30 mouse cellular contexts compared by ENCODE assay signal in genomic region chr2:79076115-79076514, GRCm38 (mm10).
DNase-seq lines count a peak whose midpoint lies in the region; ATAC-seq and TF ChIP-seq lines count a peak whose summit lies in the region.
"Had no signal": no experiment of that assay in that cellular context is flagged by ENCODE, and none has a peak within 500 bp of the region (broad histone marks: within the 10 kb centered on the region; RNA-seq: fewer than 3 reads in every experiment).

No protein-coding gene starts in this region.

- no peaks in the 10 kb centered on the region for H3K36me3 ChIP-seq in embryonic facial prominence, embryonic 14.5 days (ENCODE audit: control insufficient read depth, insufficient read depth, low read length)
- no peaks in the 10 kb centered on the region for H3K36me3 ChIP-seq in embryonic facial prominence, embryonic 10.5 days (replicated peaks)
- no peaks in the 10 kb centered on the region for H3K36me3 ChIP-seq in heart, embryonic 12.5 days
- no peaks in the 10 kb centered on the region for H3K36me3 ChIP-seq in heart, postnatal 0 days (replicated peaks; ENCODE audit: control insufficient read depth, insufficient read depth, low read length)
- H3K36me3 ChIP-seq in heart, adult 2 months (ENCODE audit: control insufficient read depth, insufficient read depth, low read length) = no peaks in the 10 kb centered on the region
- no peaks in the 10 kb centered on the region for H3K36me3 ChIP-seq in midbrain, embryonic 14.5 days (ENCODE audit: control insufficient read depth, insufficient read depth, low read length)
- H3K36me3 ChIP-seq: intestine, embryonic 15.5 days; midbrain, embryonic 15.5 days; neural tube, embryonic 12.5 days had no signal

- intact Hi-C loops in heart, postnatal 36 days (cut with DNase I) = no loop called here
- intact Hi-C loops in heart, adult 2 months (cut with DNase I) = no loop called here

- TF ChIP-seq CTCF in heart, postnatal 0 days (IDR thresholded peaks at IDR 0.05; ENCODE audit: low read depth) = no peak
- TF ChIP-seq CTCF in heart, adult 2 months (IDR thresholded peaks at IDR 0.05) = no peak

- no peak for TF ChIP-seq EP300 in heart, postnatal 0 days (IDR thresholded peaks at IDR 0.05; ENCODE audit: low read depth)
- no peak for TF ChIP-seq EP300 in heart, adult 2 months (IDR thresholded peaks at IDR 0.05; ENCODE audit: insufficient read depth, low read depth, low read length)

- H3K4me2 ChIP-seq in embryonic facial prominence, embryonic 14.5 days (ENCODE audit: low read depth, low read length) = no peak overlapping the region
- peak overlapping the region; percentile 23; the same call in 1 of the 2 replicates for H3K4me2 ChIP-seq in heart, embryonic 12.5 days
- H3K4me2 ChIP-seq in heart, postnatal 0 days (ENCODE audit: low read depth, low read length) = 0 out of 2 replicates have a peak overlapping the region, but pooled peaks have one; percentile 15
- H3K4me2 ChIP-seq in midbrain, embryonic 14.5 days (ENCODE audit: low read length) = no peak overlapping the region
- H3K4me2 ChIP-seq: intestine, embryonic 15.5 days; midbrain, embryonic 15.5 days; neural tube, embryonic 12.5 days had no signal

- no peak overlapping the region for H3K27ac ChIP-seq in embryonic facial prominence, embryonic 14.5 days (replicated peaks; ENCODE audit: low read depth, low read length)
- H3K27ac ChIP-seq in embryonic facial prominence, embryonic 10.5 days (replicated peaks) = no peak overlapping the region
- 0 out of 2 replicates have a peak overlapping the region, but pooled peaks have one; percentile 23 for H3K27ac ChIP-seq in heart, embryonic 12.5 days (ENCODE audit: poor library complexity, severe bottlenecking)
- no peak overlapping the region for H3K27ac ChIP-seq in heart, postnatal 0 days (ENCODE audit: low read depth)
- H3K27ac ChIP-seq in heart, adult 2 months = no peak overlapping the region
- H3K27ac ChIP-seq in midbrain, embryonic 14.5 days (replicated peaks; ENCODE audit: low read depth, low read length) = no peak overlapping the region
- H3K27ac ChIP-seq: hindbrain, postnatal 0 days; intestine, embryonic 15.5 days; layer of hippocampus, adult 2 months; liver, embryonic 14.5 days; macrophage; midbrain, embryonic 15.5 days; neural tube, embryonic 12.5 days; stomach, postnatal 0 days had no signal

- H3K27me3 ChIP-seq in embryonic facial prominence, embryonic 14.5 days (replicated peaks; ENCODE audit: control insufficient read depth, insufficient read depth, low read length) = no peaks in the 10 kb centered on the region
- H3K27me3 ChIP-seq in embryonic facial prominence, embryonic 10.5 days (replicated peaks; ENCODE audit: low read depth, poor library complexity, severe bottlenecking) = no peaks in the 10 kb centered on the region
- no peaks in the 10 kb centered on the region for H3K27me3 ChIP-seq in heart, embryonic 12.5 days (replicated peaks)
- no peaks in the 10 kb centered on the region for H3K27me3 ChIP-seq in heart, postnatal 0 days (ENCODE audit: control insufficient read depth, insufficient read depth, low read length)
- H3K27me3 ChIP-seq in heart, adult 2 months (ENCODE audit: control insufficient read depth, insufficient read depth, low read length) = no peaks in the 10 kb centered on the region
- no peaks in the 10 kb centered on the region for H3K27me3 ChIP-seq in midbrain, embryonic 14.5 days (ENCODE audit: control insufficient read depth, insufficient read depth, low read length)
- H3K27me3 ChIP-seq: intestine, embryonic 15.5 days; midbrain, embryonic 15.5 days; neural tube, embryonic 12.5 days; Patski had no signal

- ATAC-seq in embryonic facial prominence, embryonic 14.5 days (ENCODE audit: low read depth) = 0 out of 2 replicates have a peak, but pooled peaks have one; percentile 30
- ATAC-seq in heart, embryonic 12.5 days (ENCODE audit: insufficient number of reproducible peaks, low FRiP score) = no peak
- no peak for ATAC-seq in heart, postnatal 0 days (ENCODE audit: insufficient read depth, low read depth)
- ATAC-seq in midbrain, embryonic 14.5 days (ENCODE audit: low FRiP score, low TSS enrichment) = no peak
- ATAC-seq: forebrain, embryonic 14.5 days; hindbrain, postnatal 0 days; intestine, embryonic 15.5 days; midbrain, embryonic 15.5 days; Patski had no signal

- no peaks in the 10 kb centered on the region for H3K79me2 ChIP-seq in heart, adult 2 months (replicated peaks; ENCODE audit: control insufficient read depth, insufficient read depth, low read length)

- H3K4me3 ChIP-seq in embryonic facial prominence, embryonic 14.5 days (ENCODE audit: low read depth, low read length) = no peak overlapping the region
- no peak overlapping the region for H3K4me3 ChIP-seq in embryonic facial prominence, embryonic 10.5 days
- no peak overlapping the region for H3K4me3 ChIP-seq in heart, embryonic 12.5 days
- no peak overlapping the region for H3K4me3 ChIP-seq in heart, postnatal 0 days (ENCODE audit: low read depth, low read length)
- H3K4me3 ChIP-seq in heart, adult 2 months = no peak overlapping the region
- H3K4me3 ChIP-seq in midbrain, embryonic 14.5 days (replicated peaks; ENCODE audit: low read depth, low read length) = no peak overlapping the region
- H3K4me3 ChIP-seq: intestine, embryonic 15.5 days; layer of hippocampus, adult 2 months; midbrain, embryonic 15.5 days; neural tube, embryonic 12.5 days had no signal

- no peak overlapping the region for H3K9ac ChIP-seq in embryonic facial prominence, embryonic 14.5 days (ENCODE audit: low read depth, low read length)
- no peak overlapping the region for H3K9ac ChIP-seq in heart, embryonic 12.5 days
- H3K9ac ChIP-seq in heart, postnatal 0 days (replicated peaks; ENCODE audit: low read depth, low read length) = no peak overlapping the region
- no peak overlapping the region for H3K9ac ChIP-seq in heart, adult 2 months (ENCODE audit: low read depth, low read length)
- H3K9ac ChIP-seq in midbrain, embryonic 14.5 days (replicated peaks; ENCODE audit: low read length) = no peak overlapping the region
- H3K9ac ChIP-seq: intestine, embryonic 15.5 days; liver, embryonic 14.5 days; midbrain, embryonic 15.5 days; neural tube, embryonic 12.5 days had no signal

- 45% methylated on average over 2 of the region's 2 CpGs for WGBS in embryonic facial prominence, embryonic 14.5 days
- WGBS in embryonic facial prominence, embryonic 10.5 days = 58% methylated on average over 2 of the region's 2 CpGs
- WGBS in heart, embryonic 12.5 days = 30% methylated on average over 2 of the region's 2 CpGs
- 17% methylated on average over 2 of the region's 2 CpGs for WGBS in heart, postnatal 0 days
- WGBS in heart, adult 2 months = 22% methylated on average over 2 of the region's 2 CpGs
- WGBS in midbrain, embryonic 14.5 days = 83% methylated on average over 2 of the region's 2 CpGs

- no peak for TF ChIP-seq POLR2A in heart, adult 2 months (IDR thresholded peaks at IDR 0.05; ENCODE audit: insufficient read depth, low read depth, low read length)

- peak; percentile 52 for DNase-seq in embryonic facial prominence, embryonic 14.5 days (ENCODE audit: low spot score)
- DNase-seq in embryonic facial prominence, embryonic 10.5 days (ENCODE audit: low spot score) = no peak
- DNase-seq in heart, postnatal 36 days = no peak
- DNase-seq in heart, postnatal 0 days (ENCODE audit: low spot score) = no peak
- no peak for DNase-seq in heart, adult 2 months
- DNase-seq in mesoderm, embryonic 11.5 days (ENCODE audit: low read depth, low spot score) = peak; percentile 37
- no peak for DNase-seq in midbrain, embryonic 14.5 days
- DNase-seq: adrenal gland, postnatal 10 days; cerebellum, adult 11 months; cerebellum, adult 9-10 months; cerebellum, postnatal 36 days; kidney, adult 2 months; kidney, postnatal 36 days; liver; lung, adult 2 months; lung, postnatal 10 days; right cerebral cortex, postnatal 4 days; thymus, adult 18-20 months; thymus, postnatal 25 days had no signal

- H3K9me3 ChIP-seq in embryonic facial prominence, embryonic 14.5 days (ENCODE audit: control insufficient read depth, low read length) = no peaks in the 10 kb centered on the region
- no peaks in the 10 kb centered on the region for H3K9me3 ChIP-seq in embryonic facial prominence, embryonic 10.5 days
- H3K9me3 ChIP-seq in heart, embryonic 12.5 days (replicated peaks) = no peaks in the 10 kb centered on the region
- H3K9me3 ChIP-seq in heart, postnatal 0 days (replicated peaks; ENCODE audit: control insufficient read depth, low read length) = no peaks in the 10 kb centered on the region
- H3K9me3 ChIP-seq in midbrain, embryonic 14.5 days (ENCODE audit: control insufficient read depth, low read length) = no peaks in the 10 kb centered on the region
- H3K9me3 ChIP-seq: intestine, embryonic 15.5 days; midbrain, embryonic 15.5 days; neural tube, embryonic 12.5 days had no signal

- H3K4me1 ChIP-seq in embryonic facial prominence, embryonic 14.5 days (ENCODE audit: control insufficient read depth, insufficient read depth, low read length) = no peaks in the 10 kb centered on the region
- peaks cover 5% of the 10 kb centered on the region; the same call in 1 of the 2 replicates for H3K4me1 ChIP-seq in embryonic facial prominence, embryonic 10.5 days
- peaks cover 5% of the 10 kb centered on the region for H3K4me1 ChIP-seq in heart, embryonic 12.5 days (replicated peaks)
- peaks cover 6% of the 10 kb centered on the region; the same call in 1 of the 2 replicates for H3K4me1 ChIP-seq in heart, postnatal 0 days (ENCODE audit: control insufficient read depth, insufficient read depth)
- no peaks in the 10 kb centered on the region; the same call in 1 of the 2 replicates for H3K4me1 ChIP-seq in heart, adult 2 months (ENCODE audit: control insufficient read depth, insufficient read depth, low read length)
- no peaks in the 10 kb centered on the region for H3K4me1 ChIP-seq in midbrain, embryonic 14.5 days (ENCODE audit: control insufficient read depth, insufficient read depth, low read length)
- H3K4me1 ChIP-seq: intestine, embryonic 15.5 days; midbrain, embryonic 15.5 days; neural tube, embryonic 12.5 days had no signal

Comparison
In these comparisons a context has a peak if more than half of its experiments do, and no peak if none do; other contexts are left out.
1. DNase-seq: peak in embryonic facial prominence, embryonic 14.5 days (single experiment) and mesoderm, embryonic 11.5 days (single experiment); none in embryonic facial prominence, embryonic 10.5 days (single experiment), heart, postnatal 36 days (0 of 2), heart, postnatal 0 days (single experiment), heart, adult 2 months (0 of 2) and midbrain, embryonic 14.5 days (single experiment).
2. H3K4me2 ChIP-seq: peak in heart, embryonic 12.5 days (single experiment) and heart, postnatal 0 days (single experiment); none in embryonic facial prominence, embryonic 14.5 days (single experiment) and midbrain, embryonic 14.5 days (single experiment).